Mouse (Mus musculus) cerebellum, adult 9-10 months (tissue): ENCODE measurements around the gene Patz1.
A peak's percentile ranks its signal among the peaks of the same experiment; 100 is the strongest.

Experiments
- DNase-seq: peaks from one replicate; pipeline ENCODE4 v3.0.0; 2022

The Patz1 gene

DNA sequence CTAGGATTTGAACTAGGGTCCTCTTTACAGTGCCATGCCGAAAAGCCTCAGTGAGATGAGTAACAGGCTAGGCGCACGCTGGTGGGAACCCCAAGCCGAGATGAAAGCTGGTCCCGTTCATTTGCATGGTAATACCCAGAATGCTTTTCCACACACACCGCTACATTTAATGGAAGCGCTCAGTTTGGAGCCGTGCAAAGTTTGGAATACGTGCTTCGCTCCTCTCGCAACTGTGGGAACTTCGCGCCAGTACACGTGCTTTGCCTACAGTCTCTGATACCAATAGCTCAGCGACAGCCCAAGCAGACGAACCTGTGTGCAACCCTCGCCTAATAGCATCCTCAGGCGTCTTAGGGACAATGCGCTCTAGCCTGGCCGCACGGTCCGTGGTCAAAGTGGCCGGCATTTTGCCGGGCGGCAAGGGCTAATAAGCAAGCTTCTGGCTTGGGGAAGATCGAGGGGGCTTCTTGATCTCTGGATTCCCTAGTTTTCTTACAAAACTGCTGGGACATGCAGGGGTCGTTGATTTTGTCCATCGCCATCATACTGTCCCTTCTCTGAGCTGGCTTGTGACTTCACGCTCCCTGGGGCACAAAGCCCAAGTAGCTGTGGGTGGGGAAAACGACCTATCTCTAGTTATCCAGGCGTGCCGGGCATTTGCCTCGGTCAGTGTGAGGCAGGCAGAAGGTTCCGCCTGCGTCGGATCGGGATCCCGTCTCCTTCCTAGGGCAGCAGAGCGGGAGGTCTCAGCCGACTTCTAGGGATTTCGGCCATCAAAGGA is at the start of gene Patz1:
Patz1 (plus strand) TSS at position 354 of the 781 bp plus-strand sequence.
- peak; percentile 77 for DNase-seq

GRCm38 (mm10) chr11:3242395-3242794 is 46.3 kb upstream of the Patz1 start:
- DNase-seq, result no peak

GRCm38 (mm10) chr11:3243771-3244170 is 44.9 kb upstream of the Patz1 start:
- DNase-seq, result peak; percentile 40

GRCm38 (mm10) chr11:3247387-3247786 is 41.3 kb upstream of the Patz1 start:
- no peak for DNase-seq

GRCm38 (mm10) chr11:3259537-3259936 is 29.1 kb upstream of the Patz1 start:
- DNase-seq, result no peak

DNA sequence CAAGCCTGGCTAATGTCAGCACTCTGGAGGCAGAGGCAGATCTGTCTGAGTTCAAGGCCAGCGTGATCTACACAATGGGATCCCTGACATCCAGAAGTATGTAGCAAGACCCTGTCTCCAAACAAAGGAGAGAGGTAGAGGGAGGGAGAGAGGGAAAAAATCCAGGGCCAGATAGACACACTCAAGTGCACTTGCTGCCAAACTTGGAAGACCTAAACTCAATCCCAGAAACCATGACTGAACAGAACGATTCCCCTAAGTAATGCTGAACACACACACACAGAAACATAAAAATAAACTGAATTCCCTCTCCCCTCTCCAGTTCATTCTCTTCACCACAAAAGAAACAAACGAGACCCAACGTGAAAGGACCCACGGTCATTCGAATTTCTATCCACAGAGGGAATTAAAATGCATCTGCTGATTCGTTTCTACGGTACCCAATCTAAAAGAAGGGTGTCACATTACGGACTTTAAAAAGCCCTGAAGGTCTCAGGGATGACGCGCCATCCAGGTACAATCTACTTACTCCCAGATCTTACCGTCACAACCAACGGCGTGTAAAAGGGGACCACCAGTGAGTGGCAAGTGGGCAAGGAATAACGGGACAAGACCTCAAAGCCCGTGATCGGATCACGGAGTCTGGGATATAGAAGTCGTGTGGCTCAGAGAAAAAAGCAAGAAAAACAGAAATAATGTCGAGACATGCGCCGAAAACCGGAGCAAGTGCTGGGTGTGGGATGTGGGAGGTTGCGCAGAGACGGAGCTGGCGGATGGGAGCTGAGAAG is 23.2 kb upstream of the Patz1 start:
- DNase-seq, result peak; percentile 47

DNA sequence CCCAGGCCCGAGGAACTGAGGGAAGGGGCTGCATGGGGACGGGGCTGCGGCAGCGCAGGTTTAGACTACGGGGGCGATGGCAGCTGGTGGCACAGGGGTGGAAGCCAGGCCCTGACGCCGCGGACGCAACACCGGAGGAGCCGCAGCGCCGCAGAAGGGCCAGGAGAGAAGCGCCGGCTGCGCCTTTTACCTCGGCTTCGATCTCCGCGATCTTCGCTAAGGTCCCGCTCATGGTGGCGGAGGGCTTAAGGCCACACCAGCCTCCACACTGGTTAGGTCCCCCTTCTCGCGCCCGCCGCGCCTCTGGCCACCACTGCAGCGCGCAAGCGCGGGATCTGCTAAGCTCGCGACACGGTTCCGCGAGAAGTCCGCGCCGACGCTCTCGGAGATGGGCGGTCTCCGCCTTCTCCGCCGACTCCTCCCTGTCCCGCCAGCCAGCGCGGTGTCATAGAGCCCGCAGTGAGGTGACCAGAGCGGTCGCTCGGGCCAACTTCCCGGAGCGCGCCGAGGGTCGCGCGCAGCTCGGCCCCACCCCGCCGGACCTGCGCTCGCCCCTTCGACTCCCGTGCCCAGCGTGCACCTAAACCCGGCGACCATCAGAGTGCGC is 22.5 kb upstream of the Patz1 start, which contains the start of gene Drg1:
Drg1 (minus strand) TSS at position 337 of the 607 bp plus-strand sequence.
- peak; percentile 88 for DNase-seq

GRCm38 (mm10) chr11:3267133-3267532 is 21.5 kb upstream of the Patz1 start:
- no peak for DNase-seq

GRCm38 (mm10) chr11:3269241-3269640 is 19.4 kb upstream of the Patz1 start:
- no peak for DNase-seq

GRCm38 (mm10) chr11:3278351-3278750 is 10.3 kb upstream of the Patz1 start:
- DNase-seq, result no peak

GRCm38 (mm10) chr11:3279729-3280128 is 8.9 kb upstream of the Patz1 start:
- no peak for DNase-seq

GRCm38 (mm10) chr11:3282887-3283286 is 5.8 kb upstream of the Patz1 start:
- DNase-seq, result no peak

DNA sequence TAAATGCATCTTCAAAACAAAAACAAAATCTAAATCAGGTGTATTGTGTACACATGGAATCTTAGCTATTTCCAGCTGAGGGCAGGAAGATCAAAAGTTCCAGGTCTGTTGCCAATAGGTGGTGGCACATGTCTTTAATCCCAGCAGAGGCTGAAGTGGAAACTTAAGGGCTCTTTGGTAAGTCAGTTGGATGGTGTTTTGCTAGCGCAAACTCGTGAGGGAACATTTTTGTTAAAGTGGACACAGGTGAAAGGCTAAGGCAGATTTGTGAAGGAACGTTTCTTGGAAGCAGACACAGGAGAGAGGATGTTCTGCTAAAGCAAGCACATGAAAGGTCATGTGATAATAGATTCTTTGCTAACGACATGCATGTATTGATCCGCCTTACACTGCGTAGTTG is 5.0 kb upstream of the Patz1 start:
- no peak for DNase-seq

DNA sequence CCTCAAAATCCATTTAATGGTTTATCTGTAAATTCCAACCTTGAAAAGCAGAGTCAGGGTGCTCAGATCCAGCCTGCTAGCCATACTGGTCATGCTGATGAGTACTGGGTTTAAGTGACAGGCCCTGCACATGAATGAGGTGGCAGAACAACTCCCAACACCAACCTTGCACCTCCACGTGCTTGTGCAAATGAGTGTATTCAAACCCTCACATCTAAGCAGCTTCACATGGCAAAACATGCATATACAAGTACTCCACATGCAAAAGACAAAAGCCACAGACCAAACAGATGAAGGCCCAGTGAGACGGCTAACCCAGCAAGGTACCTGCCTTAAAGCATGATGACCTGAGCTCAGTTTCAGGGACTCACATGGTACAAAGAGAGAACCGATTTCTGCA is 2.7 kb upstream of the Patz1 start:
- no peak for DNase-seq

GRCm38 (mm10) chr11:3287131-3287530 is 1.5 kb upstream of the Patz1 start:
- DNase-seq, result peak; percentile 89

GRCm38 (mm10) chr11:3287921-3288320 is 753 bp upstream of the Patz1 start:
- peak; percentile 50 for DNase-seq

- no peak for DNase-seq
Observed at GRCm38 (mm10) chr11:3289302-3289802, 678 bp downstream of the Patz1 start.

- DNase-seq, result peak; percentile 90
Observed at GRCm38 (mm10) chr11:3289803-3290639, 1.3 kb downstream of the Patz1 start.

- peak; percentile 78 for DNase-seq
Observed at GRCm38 (mm10) chr11:3290640-3291310, 2.1 kb downstream of the Patz1 start.

DNA sequence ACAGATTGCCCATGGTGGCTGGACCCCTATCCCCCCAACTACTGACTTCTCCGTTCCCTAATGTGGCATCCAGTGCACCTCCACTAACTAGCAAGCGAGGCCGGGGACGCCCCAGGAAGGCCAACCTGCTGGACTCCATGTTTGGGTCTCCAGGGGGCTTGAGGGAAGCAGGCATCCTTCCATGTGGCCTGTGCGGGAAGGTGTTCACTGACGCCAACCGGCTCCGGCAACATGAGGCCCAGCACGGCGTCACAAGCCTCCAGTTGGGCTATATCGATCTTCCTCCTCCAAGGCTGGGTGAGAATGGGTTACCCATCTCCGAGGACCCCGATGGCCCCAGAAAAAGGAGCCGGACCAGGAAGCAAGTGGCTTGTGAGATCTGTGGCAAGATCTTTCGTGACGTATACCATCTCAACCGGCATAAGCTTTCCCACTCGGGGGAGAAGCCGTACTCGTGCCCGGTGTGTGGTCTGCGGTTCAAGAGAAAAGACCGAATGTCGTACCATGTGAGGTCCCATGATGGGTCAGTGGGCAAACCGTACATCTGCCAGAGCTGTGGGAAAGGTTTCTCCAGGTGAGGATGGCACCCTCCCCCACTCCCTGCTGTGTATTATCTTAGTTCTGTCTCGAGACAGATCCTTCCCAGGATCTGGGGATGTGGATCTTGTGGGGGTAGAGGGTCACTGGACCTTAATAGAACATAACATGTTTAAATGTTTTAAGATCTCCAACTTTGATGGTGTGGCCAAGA is 2.8 kb downstream of the Patz1 start:
- peak; percentile 71 for DNase-seq

GRCm38 (mm10) chr11:3292062-3292421 is 3.4 kb downstream of the Patz1 start:
- peak; percentile 67 for DNase-seq
